Mouse (Mus musculus) lung, postnatal 10 days (tissue): ENCODE results near the gene Bcas1.
"Not testable (repeated sequence)": the region's sequence is repeated elsewhere in the genome, so short reads cannot be mapped to it uniquely, and the experiment has no call there.

Source experiments
- DNase-seq: peaks from one replicate; pipeline ENCODE4 v3.0.0; 2021

Gene Bcas1

DNA sequence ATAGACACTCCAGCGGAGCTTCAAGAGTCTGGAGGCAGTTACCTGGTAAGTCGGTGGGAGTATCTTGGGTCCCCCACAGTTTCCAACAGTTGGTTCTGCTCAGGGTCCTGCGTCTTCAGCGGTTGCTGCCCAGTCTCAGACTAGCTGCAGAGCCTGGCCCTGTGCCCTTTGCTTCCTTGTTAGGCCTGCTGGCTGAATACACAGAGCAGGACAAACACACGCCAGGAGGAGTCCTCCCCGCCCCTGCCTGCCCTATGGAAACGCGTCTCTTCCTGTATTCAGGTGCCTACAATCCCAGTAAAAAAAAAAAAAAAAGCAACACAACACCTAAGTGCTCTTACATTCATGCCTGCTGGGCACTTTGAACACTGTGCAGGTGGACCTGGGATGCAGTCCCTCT lies at the start of gene Bcas1:
Gene Bcas1, minus strand, starts transcription at position 142 of the 400 bp plus-strand sequence.
- DNase-seq: no peak

- DNase-seq: no peak
Measured at GRCm38 (mm10) chr2:170476643-170477042, 49.0 kb upstream of the Bcas1 start.

DNA sequence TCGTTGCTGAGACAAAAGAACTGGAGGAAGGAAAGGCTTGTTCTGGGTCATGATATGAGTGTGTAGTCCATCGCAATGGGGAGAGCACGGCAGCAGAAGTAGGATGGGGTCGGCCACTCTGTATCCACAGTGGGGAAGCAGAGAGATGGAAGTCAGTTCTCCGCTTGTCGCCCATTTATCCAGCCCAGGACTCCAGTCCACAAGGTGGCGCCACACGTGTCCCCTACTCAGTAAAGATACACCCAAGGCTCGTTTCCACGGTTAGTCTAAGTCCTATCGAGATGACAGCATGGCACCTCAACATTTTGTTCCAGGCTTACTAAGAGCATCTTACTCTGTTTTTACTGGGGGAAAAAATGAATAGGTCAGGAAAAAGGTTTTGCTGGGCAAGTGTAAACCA lies 48.6 kb upstream of the Bcas1 start:
- peak; percentile 49 for DNase-seq

- DNase-seq: no peak
Measured at GRCm38 (mm10) chr2:170475164-170475563, 47.5 kb upstream of the Bcas1 start.

DNA sequence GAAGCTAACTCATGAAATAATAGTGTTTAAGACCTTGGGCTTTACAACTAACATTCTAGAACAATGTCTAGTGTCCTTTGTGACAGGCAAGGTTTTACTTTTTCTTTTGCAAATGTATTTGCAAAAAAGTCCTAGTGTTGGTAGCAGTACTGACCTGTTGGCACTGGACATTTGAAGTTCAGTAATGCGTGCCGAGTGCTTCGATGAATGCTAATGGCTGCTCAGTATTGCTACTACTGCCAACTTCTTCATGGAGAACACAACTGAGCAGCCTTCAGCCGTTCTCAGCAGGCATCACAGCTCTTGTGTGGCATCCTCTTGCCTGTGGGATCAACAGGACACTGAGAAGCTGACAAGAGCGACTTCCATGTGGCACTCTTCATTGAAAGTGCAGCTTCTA lies 46.5 kb upstream of the Bcas1 start:
- no peak for DNase-seq

- no peak for DNase-seq
Measured at GRCm38 (mm10) chr2:170470591-170470990, 42.9 kb upstream of the Bcas1 start.

DNA sequence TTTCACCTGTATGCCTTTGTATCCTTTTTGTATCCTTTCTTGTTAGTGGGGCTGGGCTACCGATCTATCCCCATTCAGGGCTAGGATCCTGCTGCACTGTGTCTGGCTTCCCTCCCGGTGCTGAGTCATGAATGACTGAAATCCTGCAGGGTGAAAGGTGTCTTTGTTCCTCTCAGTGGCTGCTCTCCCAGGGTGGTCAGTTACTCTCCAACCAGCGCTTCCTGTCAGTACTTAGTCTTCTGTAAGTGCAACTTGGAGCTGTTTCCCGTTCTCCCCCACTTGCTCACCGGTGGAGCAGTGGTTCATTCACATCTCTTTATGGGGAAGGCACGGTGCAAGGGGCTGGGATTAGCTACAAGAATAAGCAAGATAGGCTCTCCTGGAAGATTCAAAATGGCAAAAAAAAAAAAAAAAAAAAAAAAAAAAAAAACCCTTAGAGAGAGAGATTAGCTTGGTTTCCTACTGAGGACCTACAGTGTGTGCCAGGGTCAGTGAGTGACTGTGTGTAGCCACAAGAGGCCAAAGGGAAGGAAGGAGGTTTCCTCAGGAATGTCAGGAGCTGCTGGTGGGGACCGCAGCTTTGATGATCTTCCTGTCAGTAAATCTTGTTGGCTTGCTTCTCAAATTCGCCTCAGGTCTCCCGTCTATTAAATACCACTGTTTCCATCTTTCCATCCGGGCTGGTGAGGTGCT lies 42.1 kb upstream of the Bcas1 start:
- peak; percentile 13 for DNase-seq

DNA sequence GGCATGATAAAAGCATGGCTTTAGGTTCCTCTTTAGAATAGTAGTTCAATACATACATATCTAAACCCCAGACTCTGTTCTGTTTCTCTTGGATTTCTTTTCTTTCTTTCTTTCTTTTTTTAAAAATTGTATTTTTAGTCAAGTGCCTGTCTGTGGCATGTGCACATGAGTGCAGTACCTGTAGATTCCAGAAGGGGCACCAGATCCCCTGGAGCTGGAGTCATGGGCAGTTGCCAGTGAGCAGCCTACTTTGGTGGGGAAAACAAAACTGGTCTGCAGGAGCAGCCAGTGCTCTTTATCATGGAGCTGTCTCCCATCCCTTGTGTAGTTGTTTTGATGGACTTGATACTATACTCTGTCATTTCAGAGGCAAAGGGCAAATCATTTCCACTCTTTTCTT lies 40.4 kb upstream of the Bcas1 start:
- peak; percentile 28 for DNase-seq

DNA sequence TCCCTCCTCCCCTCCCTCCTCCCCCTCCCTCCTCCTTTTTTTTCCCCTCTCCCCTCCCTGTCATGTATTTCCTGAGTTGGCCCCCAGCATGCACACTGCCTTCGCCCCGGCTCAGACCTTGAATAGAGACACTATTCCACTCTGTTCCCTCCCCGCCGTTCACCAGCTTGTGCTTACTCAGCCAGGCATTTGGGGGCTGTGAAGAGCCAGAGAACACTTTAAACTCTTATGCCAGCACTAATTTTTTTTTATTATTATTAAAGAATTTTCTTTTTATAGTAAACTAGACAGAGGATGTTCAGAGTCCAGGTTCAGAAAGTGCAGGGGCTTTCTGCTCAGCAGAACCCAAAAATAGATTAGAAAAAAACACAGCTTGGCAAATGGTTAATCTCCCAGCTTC lies 37.2 kb upstream of the Bcas1 start:
- DNase-seq: no peak

- DNase-seq: no peak
Measured at GRCm38 (mm10) chr2:170461652-170462051, 34.0 kb upstream of the Bcas1 start.

GRCm38 (mm10) chr2:170459805-170460204 lies 32.2 kb upstream of the Bcas1 start:
- DNase-seq: no peak

DNA sequence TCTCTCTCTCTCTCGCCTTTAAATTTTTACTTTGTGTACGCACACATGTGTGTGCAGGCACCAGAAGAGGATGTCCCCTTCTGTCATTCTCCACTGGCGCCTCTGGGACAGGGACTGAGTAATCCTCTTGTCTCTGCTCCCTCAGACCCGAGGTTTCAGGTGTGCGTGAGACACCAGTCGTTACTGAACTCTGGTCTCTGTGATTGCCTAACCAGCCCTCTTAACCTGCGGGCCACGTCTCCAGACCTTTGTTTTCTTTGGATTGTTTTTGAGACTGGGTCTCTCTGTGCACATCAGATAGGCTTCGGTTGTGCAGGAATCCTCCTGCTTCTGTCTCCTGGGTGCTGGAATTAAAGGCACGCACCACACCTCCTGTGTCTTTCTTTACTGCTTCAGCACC lies 31.5 kb upstream of the Bcas1 start:
- no peak for DNase-seq

- not testable (repeated sequence) for DNase-seq
Measured at GRCm38 (mm10) chr2:170453809-170454208, 26.2 kb upstream of the Bcas1 start.

DNA sequence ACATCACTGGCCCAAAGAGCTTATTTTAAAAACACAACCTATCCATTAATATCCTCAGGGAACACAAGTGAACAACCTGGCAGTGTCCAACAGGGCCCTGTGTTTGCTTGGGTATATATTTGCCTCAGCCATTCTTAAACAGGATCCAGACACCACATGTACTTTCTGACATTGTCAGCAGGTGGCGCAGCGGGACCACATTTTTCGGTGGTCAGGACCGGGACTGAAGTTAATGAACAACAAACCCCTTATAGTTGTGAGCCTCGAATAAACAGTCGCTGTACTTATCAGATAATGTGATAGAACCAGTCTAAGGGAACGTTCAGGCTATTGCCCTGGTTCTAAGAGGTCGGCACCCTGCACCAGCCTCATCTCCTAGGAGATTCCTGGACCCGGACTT lies 23.3 kb upstream of the Bcas1 start:
- peak; percentile 85 for DNase-seq

GRCm38 (mm10) chr2:170447651-170448050 lies 20.0 kb upstream of the Bcas1 start:
- no peak for DNase-seq

- no peak for DNase-seq
Measured at GRCm38 (mm10) chr2:170446843-170447383, 19.3 kb upstream of the Bcas1 start.

- peak; percentile 21 for DNase-seq
Measured at GRCm38 (mm10) chr2:170445861-170446260, 18.2 kb upstream of the Bcas1 start.

DNA sequence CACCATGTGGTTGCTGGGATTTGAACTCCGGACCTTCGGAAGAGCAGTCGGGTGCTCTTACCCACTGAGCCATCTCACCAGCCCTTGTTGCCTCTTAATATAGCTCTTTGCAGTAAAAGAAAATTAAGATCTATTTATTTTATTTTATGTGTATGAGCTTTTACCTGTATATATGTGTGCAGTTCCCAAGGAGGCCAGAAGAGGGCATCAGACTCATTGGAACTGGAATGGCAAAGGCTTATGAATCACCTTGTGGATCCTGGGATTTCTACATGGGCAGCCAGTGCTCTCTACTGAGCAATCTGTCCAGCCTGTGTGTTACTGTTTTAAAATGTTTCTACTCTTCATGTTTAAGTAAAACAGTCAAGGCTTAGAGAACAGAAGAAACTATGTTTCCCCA lies 14.9 kb upstream of the Bcas1 start:
- DNase-seq: peak; percentile 31

DNA sequence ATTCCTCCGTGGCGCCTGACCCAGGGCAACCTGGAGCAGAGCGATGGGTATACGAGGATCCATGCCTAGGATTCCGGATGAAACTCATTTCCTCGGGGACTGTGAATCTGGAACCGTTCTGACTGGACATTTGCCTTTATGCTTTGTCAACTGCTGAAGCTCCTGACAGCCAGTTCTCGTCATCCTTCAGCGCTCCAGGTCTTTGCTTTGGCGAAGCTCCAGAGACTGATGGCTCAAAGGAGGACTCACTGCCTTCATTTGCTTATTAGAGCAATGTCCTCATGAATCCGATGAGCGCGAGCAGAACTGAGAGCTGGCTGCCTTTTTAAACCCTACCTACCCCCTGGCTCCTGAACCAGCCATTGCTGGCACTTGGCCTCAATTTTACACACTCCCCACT lies 11.1 kb upstream of the Bcas1 start:
- DNase-seq: no peak

GRCm38 (mm10) chr2:170436204-170436603 lies 8.6 kb upstream of the Bcas1 start:
- DNase-seq: no peak

DNA sequence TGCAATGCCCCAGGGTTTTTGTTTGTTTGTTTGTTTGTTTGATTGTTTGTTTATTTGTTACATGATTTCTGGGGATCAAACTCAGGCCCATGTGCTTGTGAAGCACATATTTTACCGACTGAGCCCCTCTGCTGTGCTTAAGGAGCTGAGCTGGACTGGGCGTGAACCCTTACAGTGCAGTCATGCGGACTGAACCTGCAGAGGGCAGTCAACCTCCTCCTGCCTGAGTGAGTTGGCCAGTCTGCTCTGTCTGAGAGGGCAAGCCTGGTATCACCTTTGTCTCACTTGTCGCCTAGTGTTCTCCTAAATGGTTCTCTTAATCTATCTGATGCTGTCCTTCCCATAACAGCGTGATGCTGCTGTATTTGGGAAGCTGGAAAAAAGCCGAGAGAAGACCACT lies 4.5 kb upstream of the Bcas1 start:
- DNase-seq: no peak

- no peak for DNase-seq
Measured at GRCm38 (mm10) chr2:170428966-170429365, 1.3 kb upstream of the Bcas1 start.

GRCm38 (mm10) chr2:170424131-170424530 lies 3.5 kb downstream of the Bcas1 start:
- DNase-seq: no peak

DNA sequence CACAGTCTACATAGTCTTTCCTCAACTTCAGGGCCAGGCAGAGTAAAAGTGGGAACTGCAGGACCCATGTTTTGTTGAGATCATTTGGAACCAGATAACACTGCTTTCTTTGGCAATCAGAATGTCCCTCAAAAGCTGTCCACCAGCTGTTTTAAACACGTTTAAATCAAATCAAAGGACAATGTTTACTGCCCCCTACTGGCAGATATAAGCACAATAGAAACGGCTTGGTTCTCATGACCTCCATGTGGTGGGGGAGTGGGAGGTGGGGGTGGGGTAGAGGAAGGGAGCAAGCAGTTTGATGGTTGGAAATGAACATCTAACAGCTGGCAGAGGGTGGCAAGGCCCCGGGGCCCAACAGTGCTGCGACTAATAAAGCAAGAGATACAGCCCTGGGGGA lies 5.7 kb downstream of the Bcas1 start:
- no peak for DNase-seq

DNA sequence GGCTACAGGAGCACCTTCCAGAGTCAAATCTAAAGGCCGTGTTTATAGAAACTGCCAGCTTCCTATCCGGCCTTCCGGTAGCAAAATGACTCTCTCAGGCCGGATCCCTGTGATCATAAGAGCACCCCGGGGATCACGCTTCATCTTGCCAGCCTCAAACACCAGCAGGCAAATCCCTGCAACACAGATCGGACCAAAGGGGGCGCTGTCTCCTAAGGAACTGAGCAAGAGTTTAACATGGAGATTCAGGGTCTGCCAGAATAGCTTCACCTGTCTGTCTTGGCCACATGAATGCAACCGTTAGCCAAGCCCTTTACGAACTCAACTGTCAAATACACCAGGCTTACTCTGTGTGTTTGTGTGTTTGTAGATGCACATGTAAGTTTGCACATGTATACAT lies 8.9 kb downstream of the Bcas1 start:
- peak; percentile 63 for DNase-seq
